Mouse (Mus musculus): ENCODE data around the gene Camk2n1. TPM values are rescaled to one million over a fixed set of nuclear protein-coding genes. Genes with fewer than 3 reads are reported as not detected.

Gene Camk2n1
- polyA plus RNA-seq, 1 experiment = 39.6 TPM

GRCm38 (mm10) chr4:138431340-138431739 lies 22.8 kb upstream of the Camk2n1 start:
- DNase-seq = no peak
- Histone ChIP-seq H3K27ac (ENCODE audit: insufficient read depth, low read depth, low read length) (no peak overlapping the region), H3K36me3 (ENCODE audit: control insufficient read depth, insufficient read depth, low read length) (no peaks in the 10 kb centered on the region; the same call in 1 of the 2 replicates), H3K27me3 (replicated peaks; ENCODE audit: control insufficient read depth, insufficient read depth, low read length) (no peaks in the 10 kb centered on the region), H3K4me3 (ENCODE audit: insufficient read depth, low read depth, low read length) (no peak overlapping the region), H3K4me1 (ENCODE audit: control insufficient read depth, insufficient read depth, low read length) (peaks cover 8% of the 10 kb centered on the region; the same call in 1 of the 2 replicates)
- 46% methylated on average over 8 of the region's 8 CpGs for WGBS
- TF ChIP-seq CTCF (conservative IDR thresholded peaks at IDR 0.05; ENCODE audit: insufficient read depth, insufficient read length, low read depth, low read length) (no peak), POLR2A (IDR thresholded peaks at IDR 0.05; ENCODE audit: low read depth, low read length) (no peak)

- under 1% methylated on average over 64 of the region's 64 CpGs for WGBS
These were observed 19.5 kb upstream of the Camk2n1 start, which contains the start of gene Mul1 for GRCm38 (mm10) chr4:138434347-138435316. Gene Mul1 (plus strand): TSS chr4:138434671.

GRCm38 (mm10) chr4:138440062-138440461 lies 14.1 kb upstream of the Camk2n1 start:
- TF ChIP-seq CTCF (conservative IDR thresholded peaks at IDR 0.05; ENCODE audit: insufficient read depth, insufficient read length, low read depth, low read length) = no peak
- TF ChIP-seq POLR2A (IDR thresholded peaks at IDR 0.05; ENCODE audit: low read depth, low read length) = no peak
- 34% methylated on average over 3 of the region's 3 CpGs for WGBS
- no peak for DNase-seq
- peaks cover 2% of the 10 kb centered on the region for H3K36me3 ChIP-seq (ENCODE audit: control insufficient read depth, insufficient read depth, low read length)
- H3K27ac ChIP-seq (ENCODE audit: insufficient read depth, low read depth, low read length) = no peak overlapping the region
- no peak overlapping the region for H3K4me3 ChIP-seq (ENCODE audit: insufficient read depth, low read depth, low read length)
- H3K27me3 ChIP-seq (replicated peaks; ENCODE audit: control insufficient read depth, insufficient read depth, low read length) = no peaks in the 10 kb centered on the region
- H3K4me1 ChIP-seq (ENCODE audit: control insufficient read depth, insufficient read depth, low read length) = peaks cover 8% of the 10 kb centered on the region; the same call in 1 of the 2 replicates

More at GRCm38 (mm10) chr4:138434347-138435316, 19.5 kb upstream of the Camk2n1 start, which contains the start of gene Mul1:
- Histone ChIP-seq H3K36me3 (ENCODE audit: control insufficient read depth, insufficient read depth, low read length) (peaks cover under 1% of the 10 kb centered on the region), H3K27ac (ENCODE audit: insufficient read depth, low read depth, low read length) (peak within 1 kb of the TSS; percentile 79), H3K4me3 (ENCODE audit: insufficient read depth, low read depth, low read length) (peak within 1 kb of the TSS; percentile 81), H3K4me1 (ENCODE audit: control insufficient read depth, insufficient read depth, low read length) (peaks cover 8% of the 10 kb centered on the region; the same call in 1 of the 2 replicates), H3K27me3 (replicated peaks; ENCODE audit: control insufficient read depth, insufficient read depth, low read length) (no peaks in the 10 kb centered on the region)
- DNase-seq = peak; percentile 97
- TF ChIP-seq POLR2A (IDR thresholded peaks at IDR 0.05; ENCODE audit: low read depth, low read length) (peak; percentile 47), CTCF (conservative IDR thresholded peaks at IDR 0.05; ENCODE audit: insufficient read depth, insufficient read length, low read depth, low read length) (no peak)

- H3K4me3 ChIP-seq (ENCODE audit: insufficient read depth, low read depth, low read length) = no peak overlapping the region
- DNase-seq = no peak
- H3K27ac ChIP-seq (ENCODE audit: insufficient read depth, low read depth, low read length) = no peak overlapping the region
- H3K4me1 ChIP-seq (ENCODE audit: control insufficient read depth, insufficient read depth, low read length) = no peaks in the 10 kb centered on the region
- 27% methylated on average over 5 of the region's 5 CpGs for WGBS
- no peaks in the 10 kb centered on the region for H3K27me3 ChIP-seq (replicated peaks; ENCODE audit: control insufficient read depth, insufficient read depth, low read length)
- no peak for TF ChIP-seq CTCF (conservative IDR thresholded peaks at IDR 0.05; ENCODE audit: insufficient read depth, insufficient read length, low read depth, low read length)
- no peak for TF ChIP-seq POLR2A (IDR thresholded peaks at IDR 0.05; ENCODE audit: low read depth, low read length)
- H3K36me3 ChIP-seq (ENCODE audit: control insufficient read depth, insufficient read depth, low read length) = no peaks in the 10 kb centered on the region
These were observed 9.2 kb upstream of the Camk2n1 start for GRCm38 (mm10) chr4:138444941-138445340.

- Histone ChIP-seq H3K4me1 (ENCODE audit: control insufficient read depth, insufficient read depth, low read length) (no peaks in the 10 kb centered on the region), H3K36me3 (ENCODE audit: control insufficient read depth, insufficient read depth, low read length) (no peaks in the 10 kb centered on the region), H3K4me3 (ENCODE audit: insufficient read depth, low read depth, low read length) (no peak overlapping the region), H3K27ac (ENCODE audit: insufficient read depth, low read depth, low read length) (no peak overlapping the region), H3K27me3 (replicated peaks; ENCODE audit: control insufficient read depth, insufficient read depth, low read length) (no peaks in the 10 kb centered on the region)
- 27% methylated on average over 13 of the region's 13 CpGs for WGBS
- TF ChIP-seq POLR2A (IDR thresholded peaks at IDR 0.05; ENCODE audit: low read depth, low read length) (no peak), CTCF (conservative IDR thresholded peaks at IDR 0.05; ENCODE audit: insufficient read depth, insufficient read length, low read depth, low read length) (no peak)
- no peak for DNase-seq
These were observed 7.1 kb upstream of the Camk2n1 start for GRCm38 (mm10) chr4:138446981-138447380.

DNA sequence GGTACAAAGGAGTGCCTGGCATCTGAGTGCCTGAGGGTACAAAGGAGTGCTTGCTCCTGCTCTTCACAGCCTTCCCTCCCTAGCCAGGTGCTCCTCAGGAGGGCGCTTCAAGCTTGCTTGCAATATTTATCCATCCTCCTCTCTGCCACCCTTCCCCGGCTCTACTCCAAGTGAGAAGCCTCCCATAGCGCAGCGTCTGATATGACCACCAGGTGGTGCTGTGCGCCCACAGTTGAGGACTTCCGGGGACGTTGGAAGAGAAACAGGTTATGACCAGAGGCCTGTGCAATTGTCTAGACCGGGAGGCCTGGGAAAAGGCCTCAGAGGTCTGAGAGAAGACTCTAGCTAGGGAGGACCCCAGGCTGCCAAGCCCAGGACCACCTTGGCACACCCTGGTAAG lies 6.7 kb upstream of the Camk2n1 start:
- DNase-seq = peak; percentile 93
- no peaks in the 10 kb centered on the region for H3K36me3 ChIP-seq (ENCODE audit: control insufficient read depth, insufficient read depth, low read length)
- no peaks in the 10 kb centered on the region for H3K27me3 ChIP-seq (replicated peaks; ENCODE audit: control insufficient read depth, insufficient read depth, low read length)
- WGBS = 2% methylated on average over 8 of the region's 8 CpGs
- no peak overlapping the region for H3K27ac ChIP-seq (ENCODE audit: insufficient read depth, low read depth, low read length)
- no peaks in the 10 kb centered on the region for H3K4me1 ChIP-seq (ENCODE audit: control insufficient read depth, insufficient read depth, low read length)
- TF ChIP-seq POLR2A (IDR thresholded peaks at IDR 0.05; ENCODE audit: low read depth, low read length) = no peak
- peak; percentile 94 for TF ChIP-seq CTCF (conservative IDR thresholded peaks at IDR 0.05; ENCODE audit: insufficient read depth, insufficient read length, low read depth, low read length)
- no peak overlapping the region for H3K4me3 ChIP-seq (ENCODE audit: insufficient read depth, low read depth, low read length)
